Mouse (Mus musculus) T-helper 2 cell (primary cell): Measurements from ENCODE around the gene Hmgcl.

Source experiments
- in situ Hi-C: fragments of 300-600 bp; cut with MboI, MseI; formaldehyde crosslinking; loops from one replicate; pipeline ENCODE4 v1.15.1; 2025; ENCODE audit warnings: high pct_unique_total_duplicates

Gene Hmgcl

DNA sequence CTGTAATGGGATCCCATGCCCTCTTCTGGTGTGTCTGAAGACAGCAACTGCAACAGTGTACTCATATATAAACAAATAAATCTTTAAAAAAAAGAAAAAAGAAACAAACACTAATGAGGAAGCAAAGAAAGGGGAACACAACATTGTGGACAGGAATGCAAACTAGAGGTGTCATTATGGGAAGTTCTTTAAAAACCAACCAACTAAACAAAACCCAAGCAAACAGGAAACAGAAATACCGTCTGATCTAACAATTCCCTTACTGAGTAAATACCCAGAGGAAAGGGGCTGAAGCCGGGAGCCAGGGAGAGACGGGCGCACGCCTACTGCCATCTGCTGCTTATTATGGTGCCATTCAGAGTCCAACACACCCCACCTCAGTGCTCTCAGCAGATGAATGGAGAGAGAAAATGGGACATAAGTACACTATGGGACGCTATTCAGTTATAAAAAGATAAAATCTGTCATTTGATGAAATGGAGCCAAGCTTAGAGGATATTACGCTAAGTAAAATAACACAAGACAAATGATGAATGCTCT, 35.3 kb downstream of the Hmgcl start:
- in situ Hi-C loops: no loop called here

- in situ Hi-C loops: no loop called here
Observed at GRCm38 (mm10) chr4:135984556-135984955, 38.3 kb downstream of the Hmgcl start.

DNA sequence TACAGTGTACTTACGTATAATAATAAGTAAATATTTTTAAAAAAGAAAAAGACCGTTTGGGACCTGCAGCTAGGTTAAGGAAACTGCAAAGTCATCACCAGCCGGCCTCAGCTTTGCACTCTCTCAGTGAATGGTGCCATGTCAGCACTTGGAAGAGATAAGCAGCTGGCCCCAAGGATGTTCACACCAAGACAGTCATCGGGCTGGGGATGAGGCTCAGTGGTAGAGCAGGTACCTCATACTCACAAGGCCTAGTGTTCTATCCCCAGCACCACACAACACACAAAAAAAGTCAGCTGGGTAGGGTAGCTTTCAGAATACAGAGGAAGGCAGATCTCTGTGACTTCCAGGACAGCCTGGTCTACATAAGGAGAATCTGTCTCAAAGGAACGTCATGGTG, 38.9 kb downstream of the Hmgcl start:
- in situ Hi-C loops: no loop called here

- in situ Hi-C loops: no loop called here
Observed at GRCm38 (mm10) chr4:135985769-135986168, 39.5 kb downstream of the Hmgcl start.

GRCm38 (mm10) chr4:135986301-135986942, 40.2 kb downstream of the Hmgcl start:
- in situ Hi-C loops: no loop called here

DNA sequence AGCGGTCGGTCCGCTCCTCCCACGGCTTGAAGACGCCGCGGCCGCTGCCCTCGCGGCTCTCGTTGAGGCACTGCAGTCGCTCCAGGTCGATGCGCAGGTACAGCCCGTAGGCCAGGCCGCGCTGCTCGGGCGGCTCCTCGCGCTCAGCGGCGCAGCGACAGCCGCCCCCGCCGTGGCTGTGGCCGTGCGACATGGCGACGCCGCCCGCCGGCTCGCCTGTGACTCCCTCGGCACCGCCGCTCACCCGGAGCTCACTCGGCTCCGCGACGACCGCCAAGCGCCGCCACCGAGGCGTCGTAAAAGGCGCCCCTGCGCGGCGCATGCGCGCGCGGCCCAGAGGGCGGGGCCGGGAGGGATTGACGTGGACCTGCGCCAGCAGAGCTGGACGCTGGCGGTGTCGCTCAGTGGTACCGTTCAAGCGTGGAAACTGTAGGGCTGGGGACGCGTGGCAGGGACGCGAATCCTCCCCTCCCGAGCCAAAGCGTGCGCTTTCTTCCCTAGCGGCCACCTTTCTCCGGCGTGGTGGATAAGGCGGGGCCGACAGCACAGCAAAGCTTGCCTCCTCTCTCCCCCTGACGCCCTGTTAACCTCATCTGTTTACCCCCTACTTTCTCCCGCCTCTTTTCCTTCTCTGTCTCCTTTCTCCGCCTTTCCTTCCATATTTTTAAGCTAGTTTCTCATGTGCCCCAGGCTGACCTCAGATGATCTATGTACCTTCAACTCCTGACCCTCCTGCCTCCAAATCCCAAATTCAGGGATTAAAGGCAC, 40.9 kb downstream of the Hmgcl start, which contains the start of gene Pithd1:
TSS of gene Pithd1 (minus strand) at position 322 of the 768 bp plus-strand sequence.
- in situ Hi-C loops: no loop called here

- in situ Hi-C loops: no loop called here
Observed at GRCm38 (mm10) chr4:135987714-135988113, 41.5 kb downstream of the Hmgcl start.

DNA sequence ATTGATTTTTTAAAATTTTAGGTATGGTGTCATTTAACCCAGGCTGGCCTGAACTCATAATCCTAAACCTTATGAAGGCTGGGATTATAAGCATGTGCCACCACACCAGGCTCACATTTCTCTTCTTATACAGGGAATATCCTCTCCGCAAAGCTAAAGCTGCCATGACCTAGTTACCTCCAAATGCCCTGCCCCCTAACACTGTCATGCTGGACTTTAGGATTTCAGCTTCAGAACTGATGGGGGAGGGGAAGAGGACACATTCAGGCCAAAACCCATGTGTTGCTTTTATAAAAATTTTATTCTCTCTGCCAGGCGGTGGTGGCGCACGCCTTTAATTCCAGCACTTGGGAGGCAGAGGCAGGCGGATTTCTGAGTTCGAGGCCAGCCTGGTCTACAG, 47.7 kb downstream of the Hmgcl start:
- in situ Hi-C loops: no loop called here

GRCm38 (mm10) chr4:135995118-135995517, 48.9 kb downstream of the Hmgcl start:
- in situ Hi-C loops: no loop called here

DNA sequence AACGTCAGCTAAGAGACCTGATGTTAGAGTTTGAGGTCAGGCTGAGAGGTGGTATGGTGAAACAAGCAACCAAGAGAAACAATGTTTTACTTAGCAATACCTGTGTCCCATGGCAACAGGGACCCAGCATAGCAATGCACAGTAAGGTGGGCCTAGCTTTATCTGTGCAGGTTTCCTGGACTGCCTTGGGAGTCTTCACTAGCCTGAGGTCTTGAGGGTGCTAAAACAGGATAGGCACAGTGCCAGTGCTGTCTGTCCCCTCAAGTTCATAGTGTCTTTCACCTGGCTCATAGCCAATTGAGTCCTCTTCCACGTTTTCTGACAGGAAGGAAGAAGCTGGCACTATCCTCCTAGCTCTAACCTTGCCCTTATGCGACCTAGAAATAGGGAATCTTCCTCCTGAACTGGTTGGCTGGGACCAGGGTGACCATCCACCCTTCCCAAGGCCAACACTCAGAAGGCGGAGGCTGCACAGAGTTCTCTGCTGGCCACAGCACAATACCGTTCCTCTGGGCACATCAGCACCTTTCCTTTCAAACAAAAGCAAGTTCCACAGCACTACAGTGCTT, 57.9 kb downstream of the Hmgcl start:
- in situ Hi-C loops: no loop called here

DNA sequence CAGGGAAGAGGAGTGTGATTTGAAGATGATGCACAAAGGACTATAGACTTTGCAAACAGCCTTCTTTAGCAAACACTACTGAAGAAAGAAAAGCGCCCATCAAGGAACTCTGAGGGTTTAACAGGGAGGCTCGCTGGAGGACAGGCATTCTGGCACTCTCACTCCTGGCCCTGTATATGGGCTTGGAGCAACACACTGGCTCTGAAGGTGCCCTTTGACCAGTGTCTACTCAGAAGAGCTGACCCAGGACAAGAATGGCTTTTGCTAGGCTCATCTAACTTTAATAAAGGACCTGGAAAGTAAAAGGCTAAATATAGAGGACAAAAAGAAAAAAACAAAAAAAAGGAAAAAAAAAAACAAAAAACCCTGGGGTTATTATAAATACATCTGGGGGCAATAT, 58.7 kb downstream of the Hmgcl start:
- in situ Hi-C loops: loop anchor here (5.0 kb wide), 1 partner anchor 52 kb away; no protein-coding TSS in a partner anchor

DNA sequence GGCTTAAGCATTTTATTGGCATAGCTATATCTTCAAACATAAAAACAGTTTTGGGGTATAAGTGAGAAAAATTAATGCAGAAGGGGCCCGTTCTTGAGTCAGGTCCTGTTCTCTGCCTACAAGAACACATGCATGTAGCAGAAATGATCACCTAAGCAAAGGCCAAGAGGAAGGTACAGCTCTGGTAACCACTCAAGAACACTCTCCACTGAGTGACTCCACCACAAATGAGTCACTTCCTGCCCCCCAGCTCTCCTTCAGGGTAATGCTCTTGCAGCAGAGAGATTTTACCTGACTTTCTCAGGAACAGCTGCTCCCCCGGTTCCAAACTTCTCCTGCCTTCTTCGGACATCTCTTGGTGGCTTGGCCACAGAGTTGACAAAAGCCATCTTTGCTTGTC, 60.6 kb downstream of the Hmgcl start:
- in situ Hi-C loops: loop anchor here (5.0 kb wide), 1 partner anchor 50 kb away; no protein-coding TSS in a partner anchor

DNA sequence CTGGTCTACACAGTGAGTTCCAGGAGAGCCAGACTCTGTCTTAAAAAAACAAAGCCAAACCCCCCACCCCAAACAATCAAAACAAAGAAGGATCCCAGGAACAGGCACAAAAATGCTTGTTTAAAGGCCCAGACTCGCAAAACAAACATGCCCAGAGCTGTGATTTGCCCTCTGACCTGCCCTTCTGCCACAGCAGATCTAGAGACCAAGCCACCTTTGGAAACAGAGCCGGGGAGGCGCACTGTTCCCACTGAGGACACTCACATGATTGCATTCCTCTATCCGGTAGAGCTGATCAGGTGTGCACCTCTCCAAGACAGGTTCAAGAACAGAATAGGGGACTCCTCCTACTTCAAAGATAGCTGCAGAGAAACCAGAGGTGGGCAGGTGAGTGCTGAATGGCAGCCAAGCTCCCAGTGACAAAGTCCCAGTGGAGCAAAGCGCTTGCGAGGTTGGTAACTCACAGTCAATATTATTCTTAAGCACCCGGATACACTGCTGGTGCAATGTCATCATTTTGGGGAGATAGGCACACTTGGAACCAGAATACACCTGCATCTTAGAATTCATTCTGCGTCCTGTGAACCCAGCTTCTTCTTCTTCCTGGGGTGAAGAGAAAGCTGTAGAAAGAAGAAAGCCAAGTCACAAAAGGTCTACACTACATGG, 62.7 kb downstream of the Hmgcl start:
- in situ Hi-C loops: loop anchor here (5.0 kb wide), 1 partner anchor 48 kb away; no protein-coding TSS in a partner anchor

DNA sequence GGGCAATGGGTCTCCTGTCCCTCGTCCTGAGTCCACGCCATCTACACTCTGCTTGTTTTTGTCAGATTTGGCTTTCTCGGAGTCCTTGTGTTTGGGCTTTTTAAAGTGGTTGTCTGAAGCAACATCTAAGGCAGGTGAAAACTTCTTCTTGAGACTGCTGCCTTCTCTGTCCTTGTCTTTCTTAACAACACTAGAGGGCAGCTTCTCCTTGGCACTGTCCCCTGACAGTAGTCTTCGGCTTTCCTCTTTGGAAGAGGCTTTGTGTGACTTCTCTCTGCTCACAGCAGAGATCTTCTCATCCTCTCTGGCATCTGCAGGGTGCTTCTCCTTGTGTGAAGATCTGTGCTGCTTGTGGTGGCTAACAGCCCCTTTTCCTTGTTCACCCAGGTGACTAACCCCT, 64.3 kb downstream of the Hmgcl start:
- in situ Hi-C loops: no loop called here
